Mouse (Mus musculus) forebrain, postnatal 0 days (tissue): ENCODE results near the gene Txk. TPM values are rescaled to one million over a fixed set of nuclear protein-coding genes. Genes with fewer than 3 reads are reported as not detected.

Experiments
- ATAC-seq: fragments of 200-750 bp; cut with Nextera tagmentation; 2 replicates; pipeline ENCODE4 v1.8.0; 2017; ENCODE audit warnings: mild to moderate bottlenecking, moderate library complexity
- DNase-seq: peaks from one replicate; pipeline ENCODE4 v3.0.0-alpha.2; 2015
- H3K27ac ChIP-seq: fragments of 300-500 bp; sonication (generic); 2 replicates; pipeline ENCODE4 v1.5.1; 2014; ENCODE audit warnings: low read depth, mild to moderate bottlenecking, antibody characterized with exemption, low read length, moderate library complexity, mixed read lengths
- H3K27me3 ChIP-seq: fragments of 300-500 bp; sonication (generic); 2 replicates; pipeline ENCODE4 v1.6.1; 2014; ENCODE audit warnings: mild to moderate bottlenecking, low read length, mixed read lengths; ENCODE audit not compliant: insufficient read depth
- H3K36me3 ChIP-seq: fragments of 300-500 bp; sonication (generic); 2 replicates; pipeline ENCODE4 v1.6.1; 2014; ENCODE audit warnings: mild to moderate bottlenecking, moderate library complexity; ENCODE audit not compliant: insufficient read depth
- H3K4me1 ChIP-seq: fragments of 300-500 bp; sonication (generic); 2 replicates; pipeline ENCODE4 v1.6.1; 2014; ENCODE audit warnings: antibody characterized with exemption; ENCODE audit not compliant: insufficient read depth
- H3K4me2 ChIP-seq: fragments of 300-500 bp; sonication (generic); 2 replicates; pipeline ENCODE4 v1.6.1; 2014; ENCODE audit warnings: low read depth, mild to moderate bottlenecking, moderate library complexity
- H3K4me3 ChIP-seq: fragments of 300-500 bp; sonication (generic); 2 replicates; pipeline ENCODE4 v1.5.1; 2014; ENCODE audit warnings: low read depth, low read length, mixed read lengths
- H3K9ac ChIP-seq: fragments of 300-500 bp; sonication (generic); 2 replicates; pipeline ENCODE4 v1.6.1; 2014; ENCODE audit warnings: mild to moderate bottlenecking
- H3K9me3 ChIP-seq: fragments of 300-500 bp; sonication (generic); 2 replicates; pipeline ENCODE4 v1.6.1; 2016; ENCODE audit warnings: low read length
- CTCF ChIP-seq: sonication (generic); IDR thresholded peaks from 2 replicates; pipeline ENCODE4 v1.5.1; 2016; ENCODE audit warnings: antibody characterized with exemption, control low read depth, low read depth
- WGBS: fragments of 180-500 bp; shearing (Covaris S2); extraction: QIAGEN DNeasy Blood & Tissue Kit; methylation state at CpG from one replicate; pipeline ENCODE4 v1.1.7; 2014; 5-methylcytosine and 5-hydroxymethylcytosine counted together
- polyA plus RNA-seq: library from polyadenylated mRNA; unstranded; fragments of >200 nt; fragmentation: Nextera tagmentation; extraction: Ambion mirVana; gene quantifications from 2 replicates; pipeline ENCODE4 v1.2.1, GENCODE M21; 2015
- total RNA-seq: library from RNA; depleted of rRNA; stranded (reverse); fragments of >200 nt; gene quantifications from 2 replicates; pipeline ENCODE4 v1.2.3, GENCODE M21; 2014

The Txk gene
- total and polyA plus RNA-seq, 2 experiments from 2014 or later: 0.13 TPM; not detected in 1

- ATAC-seq (no peak), DNase-seq (no peak)
- Histone ChIP-seq H3K9me3 (no peaks in the 10 kb centered on the region), H3K27ac (no peak overlapping the region), H3K9ac (no peak overlapping the region), H3K4me2 (no peak overlapping the region), H3K4me1 (no peaks in the 10 kb centered on the region), H3K27me3 (no peaks in the 10 kb centered on the region), H3K36me3 (no peaks in the 10 kb centered on the region), H3K4me3 (no peak overlapping the region)
- WGBS: 93% methylated on average over 3 of the region's 3 CpGs
- no peak for TF ChIP-seq CTCF
Observed at GRCm38 (mm10) chr5:72784719-72785118, 32.1 kb upstream of the Txk start.

GRCm38 (mm10) chr5:72783957-72784356, 31.4 kb upstream of the Txk start:
- H3K27ac ChIP-seq: no peak overlapping the region
- H3K9ac ChIP-seq: no peak overlapping the region
- H3K4me3 ChIP-seq: no peak overlapping the region
- H3K9me3 ChIP-seq: no peaks in the 10 kb centered on the region
- no peaks in the 10 kb centered on the region for H3K27me3 ChIP-seq
- 91% methylated on average over 8 of the region's 8 CpGs for WGBS
- DNase-seq (no peak), ATAC-seq (no peak)
- no peaks in the 10 kb centered on the region for H3K36me3 ChIP-seq
- no peak for TF ChIP-seq CTCF
- no peaks in the 10 kb centered on the region for H3K4me1 ChIP-seq
- H3K4me2 ChIP-seq: no peak overlapping the region

DNA sequence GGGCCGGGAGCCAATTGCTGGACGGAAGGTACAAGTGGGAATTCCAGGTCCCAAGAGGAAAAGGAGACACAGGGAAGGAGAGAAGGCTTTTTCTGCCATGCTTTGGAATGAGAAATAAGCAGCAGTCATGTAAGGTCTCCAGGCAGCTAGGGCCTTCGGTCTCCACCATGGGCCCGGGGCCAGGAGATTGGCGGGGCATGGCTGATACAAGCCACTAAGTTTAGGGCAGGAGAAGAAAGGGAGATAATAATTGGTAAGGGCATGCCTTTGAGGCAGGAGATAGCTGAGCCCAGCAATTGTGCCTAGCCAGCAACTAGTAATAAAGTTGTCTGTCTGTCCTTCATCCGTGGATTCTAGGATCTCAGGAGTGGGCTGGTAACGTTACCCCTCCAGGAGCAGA, 30.5 kb upstream of the Txk start:
- 94% methylated on average over 7 of the region's 7 CpGs for WGBS
- DNase-seq (no peak), ATAC-seq (no peak)
- TF ChIP-seq CTCF: no peak
- Histone ChIP-seq H3K4me3 (no peak overlapping the region), H3K27ac (no peak overlapping the region), H3K9ac (no peak overlapping the region), H3K27me3 (no peaks in the 10 kb centered on the region), H3K4me1 (no peaks in the 10 kb centered on the region), H3K9me3 (no peaks in the 10 kb centered on the region), H3K36me3 (no peaks in the 10 kb centered on the region), H3K4me2 (no peak overlapping the region)

GRCm38 (mm10) chr5:72781776-72782175, 29.2 kb upstream of the Txk start:
- Histone ChIP-seq H3K4me2 (no peak overlapping the region), H3K4me3 (no peak overlapping the region), H3K27ac (no peak overlapping the region), H3K9ac (no peak overlapping the region), H3K9me3 (no peaks in the 10 kb centered on the region), H3K27me3 (no peaks in the 10 kb centered on the region), H3K36me3 (no peaks in the 10 kb centered on the region), H3K4me1 (no peaks in the 10 kb centered on the region)
- WGBS: 81% methylated on average over 11 of the region's 11 CpGs
- 0 out of 2 replicates have a peak, but pooled peaks have one; percentile 43 for ATAC-seq
- TF ChIP-seq CTCF: no peak
- DNase-seq: peak; percentile 20

GRCm38 (mm10) chr5:72776595-72776994, 24.0 kb upstream of the Txk start:
- no peak overlapping the region for H3K9ac ChIP-seq
- H3K36me3 ChIP-seq: no peaks in the 10 kb centered on the region
- 60% methylated on average over 2 of the region's 2 CpGs for WGBS
- ATAC-seq (no peak), DNase-seq (no peak)
- no peak for TF ChIP-seq CTCF
- H3K4me3 ChIP-seq: no peak overlapping the region
- H3K9me3 ChIP-seq: no peaks in the 10 kb centered on the region
- H3K27ac ChIP-seq: no peak overlapping the region
- H3K4me2 ChIP-seq: no peak overlapping the region
- no peaks in the 10 kb centered on the region for H3K27me3 ChIP-seq
- no peaks in the 10 kb centered on the region for H3K4me1 ChIP-seq

GRCm38 (mm10) chr5:72776127-72776526, 23.6 kb upstream of the Txk start:
- Histone ChIP-seq H3K4me1 (no peaks in the 10 kb centered on the region), H3K36me3 (no peaks in the 10 kb centered on the region), H3K4me3 (no peak overlapping the region), H3K4me2 (no peak overlapping the region), H3K27ac (no peak overlapping the region), H3K9ac (no peak overlapping the region), H3K27me3 (no peaks in the 10 kb centered on the region), H3K9me3 (no peaks in the 10 kb centered on the region)
- ATAC-seq: no peak
- no peak for TF ChIP-seq CTCF
- no peak for DNase-seq
- 76% methylated on average over 2 of the region's 2 CpGs for WGBS

GRCm38 (mm10) chr5:72769841-72770240, 17.3 kb upstream of the Txk start:
- Histone ChIP-seq H3K36me3 (no peaks in the 10 kb centered on the region), H3K27ac (no peak overlapping the region), H3K4me1 (no peaks in the 10 kb centered on the region), H3K27me3 (no peaks in the 10 kb centered on the region), H3K9me3 (no peaks in the 10 kb centered on the region), H3K4me3 (no peak overlapping the region), H3K4me2 (no peak overlapping the region), H3K9ac (no peak overlapping the region)
- WGBS: 80% methylated on average over 6 of the region's 6 CpGs
- DNase-seq: no peak
- TF ChIP-seq CTCF: no peak
- no peak for ATAC-seq

DNA sequence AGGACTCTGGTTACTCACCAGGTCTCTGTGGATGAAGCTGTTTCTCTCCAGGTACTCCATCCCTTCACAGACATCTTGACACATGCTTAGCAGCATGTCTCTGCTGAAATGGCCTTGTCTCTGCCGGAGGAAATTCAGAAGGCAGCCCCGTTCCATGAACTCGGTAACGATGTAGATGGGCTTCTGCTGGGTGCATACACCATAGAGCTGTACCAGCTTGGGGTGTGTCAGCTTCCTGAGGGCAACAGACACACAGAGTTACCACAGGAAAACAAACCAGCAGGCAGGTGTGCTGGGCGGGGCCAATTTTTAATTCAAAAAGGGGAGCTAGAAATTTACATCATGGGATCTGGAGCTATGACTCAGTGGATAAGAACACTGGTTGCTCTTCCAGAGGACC, 11.0 kb upstream of the Txk start:
- Histone ChIP-seq H3K27me3 (no peaks in the 10 kb centered on the region), H3K4me2 (no peak overlapping the region), H3K9ac (no peak overlapping the region), H3K4me3 (no peak overlapping the region), H3K27ac (no peak overlapping the region), H3K9me3 (no peaks in the 10 kb centered on the region), H3K4me1 (peaks cover 6% of the 10 kb centered on the region; the same call in 1 of the 2 replicates), H3K36me3 (no peaks in the 10 kb centered on the region)
- no peak for TF ChIP-seq CTCF
- DNase-seq (no peak), ATAC-seq (no peak)
- WGBS: 83% methylated on average over 5 of the region's 5 CpGs
